Mouse (Mus musculus) olfactory bulb, adult 2 months (tissue): ENCODE results near the gene Ryk.

ENCODE experiments used
- CTCF ChIP-seq: fragments of 200-500 bp; IDR thresholded peaks from 2 replicates; pipeline ENCODE4 v1.5.1; 2012; ENCODE audit warnings: low read depth, mild to moderate bottlenecking, low read length, moderate library complexity; ENCODE audit not compliant: insufficient read depth
- POLR2A ChIP-seq: fragments of 200-500 bp; IDR thresholded peaks from 2 replicates; pipeline ENCODE4 v1.6.1; 2012; ENCODE audit warnings: mild to moderate bottlenecking, low read depth, low read length, moderate library complexity; ENCODE audit not compliant: insufficient read depth

DNA sequence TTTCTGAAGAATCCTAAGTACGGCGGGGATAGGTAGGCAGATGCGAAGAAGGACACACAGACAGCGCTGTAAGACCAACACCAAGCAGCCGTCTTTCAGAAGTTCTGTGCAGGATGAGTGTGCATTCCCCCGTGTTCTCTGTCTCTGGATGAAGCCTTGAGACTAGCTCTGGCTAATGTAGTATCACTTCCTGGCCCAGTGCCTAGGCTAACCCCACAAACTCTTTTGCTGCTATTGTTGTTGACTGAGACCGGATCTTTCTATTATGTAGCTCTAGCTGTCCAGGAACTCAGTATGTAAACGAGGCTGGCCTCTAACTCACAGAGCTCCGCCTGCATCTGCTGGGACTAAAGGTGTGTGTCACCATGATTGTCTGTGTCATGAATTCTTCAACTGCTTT, 110.2 kb downstream of the Ryk start:
- TF ChIP-seq CTCF = no peak
- no peak for TF ChIP-seq POLR2A
